Mouse (Mus musculus) MEL (cell line): ENCODE results near the gene Foxn3.

Experiments
- CHD2 ChIP-seq: IDR thresholded peaks from 2 replicates; pipeline ENCODE4 v1.6.1; 2011; ENCODE audit warnings: low read length, improper control_type of control experiment
- CTCF ChIP-seq, 3 experiments: IDR thresholded peaks in 2 of 3; conservative IDR thresholded peaks in 1 of 3; 2 replicates each; pipeline ENCODE4 v1.5.1; 2011 to 2012; ENCODE audit warnings: low read length in 3 of 3, low read depth in 2 of 3, mild to moderate bottlenecking in 2 of 3, improper control_type of control experiment in 1 of 3, inconsistent platforms in 1 of 3, mixed read lengths in 1 of 3, moderate library complexity in 1 of 3; ENCODE audit not compliant: control insufficient read depth in 1 of 3, insufficient read depth in 1 of 3, poor library complexity in 1 of 3, severe bottlenecking in 1 of 3
- GATA1 ChIP-seq: IDR thresholded peaks from 2 replicates; pipeline ENCODE4 v1.6.1; 2011; ENCODE audit warnings: low read depth, low read length, improper control_type of control experiment
- KAT2A ChIP-seq: conservative IDR thresholded peaks from 2 replicates; pipeline ENCODE4 v1.6.1; 2012; ENCODE audit warnings: low read depth, low read length, improper control_type of control experiment, inconsistent platforms
- NELFE ChIP-seq: IDR thresholded peaks from 2 replicates; pipeline ENCODE4 v1.6.1; 2011; ENCODE audit warnings: low read depth, low read length, improper control_type of control experiment
- POLR2A ChIP-seq, 2 experiments: IDR thresholded peaks; 2 replicates each; pipeline ENCODE4 v1.6.1; 2011 to 2012; ENCODE audit warnings: low read length in 2 of 2, mild to moderate bottlenecking in 2 of 2, control low read depth in 1 of 2, improper control_type of control experiment in 1 of 2, low read depth in 1 of 2, moderate library complexity in 1 of 2; ENCODE audit not compliant: control insufficient read depth in 1 of 2, insufficient read depth in 1 of 2, poor library complexity in 1 of 2
- TAL1 ChIP-seq: IDR thresholded peaks from 2 replicates; pipeline ENCODE4 v1.6.1; 2012; ENCODE audit warnings: mild to moderate bottlenecking, inconsistent platforms, low read length, moderate library complexity, mixed read lengths
- TCF12 ChIP-seq: IDR thresholded peaks from 2 replicates; pipeline ENCODE4 v1.6.1; 2014; ENCODE audit warnings: low read depth, mild to moderate bottlenecking, inconsistent platforms, low read length, improper control_type of control experiment, moderate library complexity
- USF1 ChIP-seq: IDR thresholded peaks from 2 replicates; pipeline ENCODE4 v1.6.1; 2014; ENCODE audit warnings: low read depth, mild to moderate bottlenecking, inconsistent platforms, low read length, improper control_type of control experiment, moderate library complexity
- ZKSCAN1 ChIP-seq: IDR thresholded peaks from 2 replicates; pipeline ENCODE4 v1.6.1; 2012; ENCODE audit warnings: low read depth, mild to moderate bottlenecking, inconsistent platforms, low read length, improper control_type of control experiment, moderate library complexity

DNA sequence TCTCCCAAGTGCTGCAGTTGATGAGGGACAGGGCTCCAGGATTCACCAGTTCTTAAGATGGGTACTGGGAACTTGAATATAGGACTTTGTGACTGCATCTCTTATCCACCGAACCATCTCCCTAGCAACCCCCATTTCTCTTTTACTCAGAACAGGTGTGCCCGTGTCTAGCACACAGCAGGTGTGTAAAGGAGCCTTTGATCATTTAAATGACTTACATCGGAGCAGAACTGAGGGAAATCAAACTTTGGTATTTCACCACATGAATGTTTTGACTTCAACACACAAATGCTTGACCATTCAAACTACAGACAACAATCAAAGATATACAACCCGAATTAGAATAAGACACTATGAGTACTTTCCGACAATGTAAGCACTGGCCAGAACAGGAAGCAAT lies 204.7 kb downstream of the Foxn3 start:
- TF ChIP-seq CHD2 (no peak), CTCF (IDR thresholded peaks at IDR 0.05 in 2 of 3, conservative IDR thresholded peaks at IDR 0.05 in 1 of 3; ENCODE audit: control insufficient read depth in 1 of 3, insufficient read depth in 1 of 3, low read depth in 2 of 3, low read length in 3 of 3, poor library complexity in 1 of 3, severe bottlenecking in 1 of 3) (no peak), USF1 (no peak), TAL1 (no peak), KAT2A (no peak), TCF12 (no peak), GATA1 (no peak), ZKSCAN1 (no peak), NELFE (no peak), POLR2A (IDR thresholded peaks at IDR 0.05; ENCODE audit: control insufficient read depth in 1 of 2, insufficient read depth in 1 of 2, low read depth in 1 of 2, low read length in 2 of 2, poor library complexity in 1 of 2) (no peak)
